Mouse (Mus musculus) lung, embryonic 16.5 days (tissue): ENCODE data around the gene Pbx1. TPM values are rescaled to one million over a fixed set of nuclear protein-coding genes. Genes with fewer than 3 reads are reported as not detected.

Experiments
- ATAC-seq: fragments of 200-750 bp; cut with Nextera tagmentation; 2 replicates; pipeline ENCODE4 v1.8.0; 2017; ENCODE audit warnings: low read depth, mild to moderate bottlenecking, moderate library complexity
- H3K27ac ChIP-seq: fragments of 300-500 bp; sonication (generic); 2 replicates; pipeline ENCODE4 v1.5.1; 2014; ENCODE audit warnings: mild to moderate bottlenecking, control low read depth, low read length
- H3K27me3 ChIP-seq: fragments of 300-500 bp; sonication (generic); 2 replicates; pipeline ENCODE4 v1.6.1; 2014; ENCODE audit warnings: low read depth, low read length, mixed read lengths; ENCODE audit not compliant: control insufficient read depth, insufficient read depth
- H3K36me3 ChIP-seq: fragments of 300-500 bp; sonication (generic); 2 replicates; pipeline ENCODE4 v1.6.1; 2014; ENCODE audit warnings: low read length; ENCODE audit not compliant: control insufficient read depth, insufficient read depth
- H3K4me1 ChIP-seq: fragments of 300-500 bp; sonication (generic); replicated peaks from 2 replicates; pipeline ENCODE4 v1.6.1; 2014; ENCODE audit warnings: low read length, mixed read lengths; ENCODE audit not compliant: control insufficient read depth, insufficient read depth
- H3K4me2 ChIP-seq: fragments of 300-500 bp; sonication (generic); 2 replicates; pipeline ENCODE4 v1.6.1; 2014; ENCODE audit warnings: low read depth, low read length, control low read depth
- H3K4me3 ChIP-seq: fragments of 300-500 bp; sonication (generic); 2 replicates; pipeline ENCODE4 v1.5.1; 2014; ENCODE audit warnings: mild to moderate bottlenecking, low read length, control low read depth
- H3K9ac ChIP-seq: fragments of 300-500 bp; sonication (generic); 2 replicates; pipeline ENCODE4 v1.6.1; 2014; ENCODE audit warnings: low read length, control low read depth
- H3K9me3 ChIP-seq: fragments of 300-500 bp; sonication (generic); 2 replicates; pipeline ENCODE4 v1.6.1; 2016; ENCODE audit warnings: low read length; ENCODE audit not compliant: control insufficient read depth
- WGBS: fragments of 180-500 bp; shearing (Covaris S2); extraction: QIAGEN DNeasy Blood & Tissue Kit; methylation state at CpG from one replicate; pipeline ENCODE4 v1.1.7; 2014; 5-methylcytosine and 5-hydroxymethylcytosine counted together
- polyA plus RNA-seq: library from polyadenylated mRNA; unstranded; fragments of >200 nt; fragmentation: Nextera tagmentation; extraction: Ambion mirVana; gene quantifications from 2 replicates; pipeline ENCODE4 v1.2.1, GENCODE M21; 2015

Gene Pbx1
- polyA plus RNA-seq, 1 experiment from 2014 or later, result 34.3 TPM

DNA sequence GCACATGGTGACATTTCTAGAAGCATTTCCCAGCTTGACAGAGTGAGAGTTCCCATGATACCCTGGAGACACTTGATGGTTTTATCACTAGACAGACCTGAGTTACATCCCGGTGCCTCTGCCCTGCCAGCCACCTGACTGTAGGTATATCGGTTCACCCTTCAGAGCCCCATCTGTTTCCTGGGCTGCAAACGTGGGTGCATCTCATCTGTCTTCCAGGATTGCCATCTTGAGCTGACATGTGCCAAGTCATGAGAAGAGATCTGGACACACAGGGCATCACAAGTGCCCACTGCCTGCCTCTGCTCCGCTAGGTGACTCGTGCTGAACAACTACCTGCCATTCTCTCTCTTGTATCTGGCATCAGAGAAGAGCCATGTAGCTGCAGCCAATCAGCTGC is 196.0 kb downstream of the Pbx1 start:
- peaks cover 13% of the 10 kb centered on the region for H3K4me1 ChIP-seq
- no peak for ATAC-seq
- no peak overlapping the region for H3K4me2 ChIP-seq
- WGBS, result 82% methylated on average over 5 of the region's 5 CpGs
- no peaks in the 10 kb centered on the region for H3K36me3 ChIP-seq
- no peaks in the 10 kb centered on the region for H3K9me3 ChIP-seq
- H3K9ac ChIP-seq, result no peak overlapping the region
- H3K27me3 ChIP-seq, result no peaks in the 10 kb centered on the region
- no peak overlapping the region for H3K27ac ChIP-seq
- H3K4me3 ChIP-seq, result no peak overlapping the region

DNA sequence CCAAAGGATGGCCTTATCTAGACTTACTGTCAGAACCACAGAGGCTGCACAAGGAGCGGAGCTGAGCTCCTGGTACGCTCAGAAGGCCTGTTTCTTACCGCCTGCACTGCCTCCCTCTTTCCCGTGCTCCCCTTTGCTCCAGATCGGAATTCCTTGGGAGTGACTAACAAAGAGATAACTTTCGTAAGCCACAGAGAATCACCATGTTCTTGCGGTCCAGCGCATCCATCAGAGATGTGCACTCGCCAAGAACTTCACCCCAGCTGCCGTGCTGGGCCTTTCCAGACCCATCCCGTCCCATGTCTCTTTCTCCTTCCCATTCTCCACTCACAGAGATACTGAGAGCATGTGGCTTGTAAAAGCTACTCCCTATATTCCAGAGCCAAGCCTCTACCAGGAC is 197.7 kb downstream of the Pbx1 start:
- Histone ChIP-seq H3K4me2 (no peak overlapping the region), H3K9ac (no peak overlapping the region), H3K4me1 (peaks cover 20% of the 10 kb centered on the region), H3K27me3 (no peaks in the 10 kb centered on the region), H3K9me3 (no peaks in the 10 kb centered on the region), H3K27ac (no peak overlapping the region), H3K36me3 (no peaks in the 10 kb centered on the region), H3K4me3 (no peak overlapping the region)
- 66% methylated on average over 11 of the region's 11 CpGs for WGBS
- no peak for ATAC-seq

DNA sequence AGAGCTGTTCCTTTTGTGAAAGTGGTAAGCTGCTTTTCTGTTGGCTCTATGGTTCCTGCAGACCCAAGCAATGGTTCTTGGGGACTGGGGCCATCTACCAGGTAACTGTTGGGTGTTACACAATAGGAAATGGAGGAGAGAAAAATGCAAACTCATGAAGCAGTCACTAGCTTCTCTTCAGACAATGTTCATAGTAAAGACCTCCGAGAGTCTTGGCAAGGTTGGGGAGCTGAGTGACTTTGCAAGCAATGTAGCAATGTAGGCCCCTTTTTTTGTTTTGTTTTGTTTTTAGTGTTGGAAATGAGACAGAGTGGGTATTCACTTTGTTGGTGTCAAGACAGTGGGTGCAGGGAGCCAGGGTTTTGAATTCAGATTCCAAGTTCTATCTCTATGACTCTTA is 198.9 kb downstream of the Pbx1 start:
- no peak overlapping the region for H3K4me3 ChIP-seq
- no peak overlapping the region for H3K4me2 ChIP-seq
- peaks cover 20% of the 10 kb centered on the region for H3K4me1 ChIP-seq
- no peak overlapping the region for H3K27ac ChIP-seq
- no peaks in the 10 kb centered on the region for H3K9me3 ChIP-seq
- no peaks in the 10 kb centered on the region for H3K27me3 ChIP-seq
- no peak overlapping the region for H3K9ac ChIP-seq
- ATAC-seq, result no peak
- WGBS, result 89% methylated on average over 1 of the region's 1 CpGs
- H3K36me3 ChIP-seq, result no peaks in the 10 kb centered on the region

DNA sequence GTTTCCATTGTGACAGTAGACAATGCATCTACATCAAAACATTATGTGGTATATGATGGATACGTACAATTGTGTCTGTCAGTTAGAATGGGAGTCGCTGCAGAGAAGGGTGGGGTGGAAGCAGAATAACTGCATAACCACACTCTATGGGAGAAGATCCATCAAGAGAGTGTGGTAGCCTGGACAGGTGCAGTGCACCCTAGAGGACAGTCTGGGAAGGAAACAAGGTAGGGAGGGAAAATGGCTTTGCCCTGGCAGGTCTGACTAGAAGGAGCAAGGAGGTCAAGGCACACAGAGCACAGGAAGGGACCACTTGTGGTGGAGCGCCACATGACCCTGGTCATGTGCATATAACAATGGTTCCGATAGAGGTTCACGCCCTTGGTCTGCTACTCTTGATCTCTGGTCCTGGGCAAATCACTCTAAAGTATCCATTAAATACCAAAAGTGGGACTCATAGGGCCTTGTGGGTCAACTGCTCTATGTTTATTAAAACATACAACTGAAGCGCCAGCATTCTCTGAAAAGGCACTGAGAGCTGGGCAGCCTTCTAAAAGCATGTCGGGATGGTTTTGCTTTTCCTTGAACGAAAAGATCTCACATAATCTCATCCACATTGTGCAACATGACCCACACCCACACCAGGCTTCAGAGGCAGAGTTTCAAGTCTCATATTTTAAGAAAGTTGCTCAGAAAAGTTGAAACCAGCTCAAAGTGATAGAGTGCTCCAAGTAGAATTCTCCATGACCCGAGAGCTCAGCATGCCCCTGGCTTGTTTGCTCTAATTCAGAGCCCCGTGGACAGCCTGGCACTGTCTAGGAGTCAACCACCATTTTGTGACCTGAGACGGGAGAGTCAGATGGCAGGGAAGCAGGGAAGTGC is 200.3 kb downstream of the Pbx1 start:
- Histone ChIP-seq H3K4me2 (no peak overlapping the region), H3K4me1 (peaks cover 27% of the 10 kb centered on the region), H3K36me3 (no peaks in the 10 kb centered on the region), H3K9ac (no peak overlapping the region), H3K9me3 (no peaks in the 10 kb centered on the region), H3K4me3 (no peak overlapping the region), H3K27me3 (no peaks in the 10 kb centered on the region), H3K27ac (no peak overlapping the region)
- 81% methylated on average over 11 of the region's 11 CpGs for WGBS
- no peak for ATAC-seq

DNA sequence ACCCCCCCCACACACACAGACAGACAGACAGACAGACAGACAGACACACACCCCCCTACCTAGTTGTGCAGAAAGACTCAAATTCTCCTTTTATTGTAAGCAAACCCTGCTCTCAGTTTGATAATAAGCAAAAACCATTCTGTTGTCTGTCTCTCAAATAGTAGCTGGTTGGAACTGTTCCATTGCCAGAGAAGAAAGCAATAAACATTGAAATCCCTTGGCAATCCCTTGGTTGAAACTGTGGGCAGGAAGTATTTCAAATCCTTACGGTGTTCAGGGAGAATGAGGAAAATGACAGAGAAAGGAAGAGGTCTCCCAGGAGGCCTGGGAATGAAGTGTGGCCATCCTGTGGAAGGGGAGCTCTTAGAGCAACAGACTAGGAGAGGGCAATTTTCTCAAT is 201.2 kb downstream of the Pbx1 start:
- no peak overlapping the region for H3K9ac ChIP-seq
- no peak overlapping the region for H3K4me3 ChIP-seq
- H3K27ac ChIP-seq, result peak overlapping the region; percentile 16; the same call in 1 of the 2 replicates
- no peaks in the 10 kb centered on the region for H3K9me3 ChIP-seq
- H3K4me1 ChIP-seq, result peaks cover 35% of the 10 kb centered on the region
- ATAC-seq, result no peak
- WGBS, result 20% methylated on average over 1 of the region's 1 CpGs
- no peaks in the 10 kb centered on the region for H3K36me3 ChIP-seq
- no peak overlapping the region for H3K4me2 ChIP-seq
- no peaks in the 10 kb centered on the region for H3K27me3 ChIP-seq

DNA sequence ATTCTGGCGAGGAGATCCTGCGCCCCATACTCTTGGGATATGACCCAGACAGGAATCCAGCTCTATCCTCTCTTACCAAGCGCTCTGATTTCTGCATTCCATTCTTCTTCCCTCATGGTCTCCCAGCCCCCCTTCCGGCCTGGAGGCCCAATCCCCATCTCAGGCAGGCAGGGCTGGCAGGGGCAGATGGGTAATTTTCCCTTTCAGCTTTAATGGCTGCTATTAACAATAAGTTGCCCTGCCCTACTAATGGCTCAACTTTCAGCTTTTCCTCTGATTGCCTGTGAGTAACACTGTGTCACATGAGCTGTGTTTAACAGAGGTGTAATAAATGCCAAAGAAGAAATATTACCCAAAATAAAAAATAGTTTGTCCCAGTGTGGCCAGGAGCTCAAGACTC is 201.9 kb downstream of the Pbx1 start:
- Histone ChIP-seq H3K27ac (no peak overlapping the region), H3K4me1 (peaks cover 37% of the 10 kb centered on the region), H3K9me3 (no peaks in the 10 kb centered on the region), H3K4me2 (no peak overlapping the region), H3K9ac (no peak overlapping the region), H3K27me3 (no peaks in the 10 kb centered on the region), H3K4me3 (no peak overlapping the region), H3K36me3 (no peaks in the 10 kb centered on the region)
- ATAC-seq, result 0 out of 2 replicates have a peak, but pooled peaks have one; percentile 10
- WGBS, result 48% methylated on average over 4 of the region's 4 CpGs

DNA sequence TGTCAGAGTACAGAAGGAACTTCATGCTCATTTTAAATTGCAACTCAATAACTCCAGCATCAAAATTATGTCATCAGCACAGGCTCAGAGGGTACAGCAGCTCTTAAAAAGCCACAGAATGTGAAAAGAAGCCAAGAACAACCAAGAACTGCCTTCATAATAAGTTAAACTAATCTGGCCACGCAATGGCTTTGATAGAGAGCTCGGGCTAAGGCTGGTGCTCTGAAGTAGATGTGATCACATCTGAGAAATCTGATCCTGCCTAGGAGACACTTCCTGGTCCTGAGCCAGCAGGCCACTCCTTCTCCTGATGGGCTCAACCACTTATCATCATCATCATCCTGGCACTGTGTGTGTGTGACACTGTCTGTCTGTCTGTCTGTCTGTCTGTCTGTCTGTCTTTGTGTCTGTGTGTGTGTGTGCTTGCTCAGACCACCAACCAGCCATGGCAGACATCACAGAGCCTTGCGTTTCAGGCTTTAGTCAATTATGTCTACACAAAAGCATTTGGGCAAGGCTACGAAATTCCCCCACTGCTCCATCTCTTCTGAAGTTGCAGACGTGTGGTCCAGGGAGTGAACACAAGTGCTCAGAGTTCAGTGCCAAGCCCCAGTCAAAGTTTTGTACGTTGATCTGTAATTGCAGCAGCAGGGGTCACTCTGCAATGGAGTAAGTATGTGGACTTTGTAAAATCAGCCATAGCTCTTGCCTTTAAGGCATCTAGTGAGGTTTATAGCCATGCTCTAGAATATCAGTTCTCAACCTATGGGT is 203.1 kb downstream of the Pbx1 start:
- ATAC-seq, result no peak
- H3K4me3 ChIP-seq, result no peak overlapping the region
- no peak overlapping the region for H3K9ac ChIP-seq
- H3K4me2 ChIP-seq, result no peak overlapping the region
- no peaks in the 10 kb centered on the region for H3K27me3 ChIP-seq
- H3K36me3 ChIP-seq, result no peaks in the 10 kb centered on the region
- no peak overlapping the region for H3K27ac ChIP-seq
- no peaks in the 10 kb centered on the region for H3K9me3 ChIP-seq
- H3K4me1 ChIP-seq, result peaks cover 37% of the 10 kb centered on the region
- 59% methylated on average over 6 of the region's 6 CpGs for WGBS

DNA sequence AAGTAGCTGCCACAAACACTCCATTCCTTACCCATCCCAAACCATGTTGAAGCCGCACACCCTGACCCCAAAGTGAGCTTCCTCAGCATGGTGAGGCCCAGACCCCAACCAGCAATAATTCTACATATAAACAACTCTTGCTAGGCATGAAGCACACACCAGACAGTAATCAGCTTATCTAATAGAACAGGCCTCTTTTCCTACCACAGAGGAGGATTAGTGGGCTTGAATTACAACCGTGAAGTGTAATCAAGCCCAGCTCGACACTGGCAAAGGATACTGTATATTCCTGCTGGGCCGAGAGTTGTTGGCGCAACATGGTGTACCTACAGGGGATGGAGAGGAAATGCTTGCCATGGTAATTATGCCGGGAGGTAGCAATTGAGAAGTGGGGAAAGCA is 205.9 kb downstream of the Pbx1 start:
- Histone ChIP-seq H3K36me3 (no peaks in the 10 kb centered on the region), H3K9ac (no peak overlapping the region), H3K27me3 (no peaks in the 10 kb centered on the region), H3K4me3 (no peak overlapping the region), H3K27ac (peak overlapping the region; percentile 30; the same call in 1 of the 2 replicates), H3K4me2 (no peak overlapping the region), H3K9me3 (no peaks in the 10 kb centered on the region), H3K4me1 (peaks cover 38% of the 10 kb centered on the region)
- 49% methylated on average over 6 of the region's 6 CpGs for WGBS
- ATAC-seq, result peak; percentile 58; the same call in 1 of the 2 replicates

DNA sequence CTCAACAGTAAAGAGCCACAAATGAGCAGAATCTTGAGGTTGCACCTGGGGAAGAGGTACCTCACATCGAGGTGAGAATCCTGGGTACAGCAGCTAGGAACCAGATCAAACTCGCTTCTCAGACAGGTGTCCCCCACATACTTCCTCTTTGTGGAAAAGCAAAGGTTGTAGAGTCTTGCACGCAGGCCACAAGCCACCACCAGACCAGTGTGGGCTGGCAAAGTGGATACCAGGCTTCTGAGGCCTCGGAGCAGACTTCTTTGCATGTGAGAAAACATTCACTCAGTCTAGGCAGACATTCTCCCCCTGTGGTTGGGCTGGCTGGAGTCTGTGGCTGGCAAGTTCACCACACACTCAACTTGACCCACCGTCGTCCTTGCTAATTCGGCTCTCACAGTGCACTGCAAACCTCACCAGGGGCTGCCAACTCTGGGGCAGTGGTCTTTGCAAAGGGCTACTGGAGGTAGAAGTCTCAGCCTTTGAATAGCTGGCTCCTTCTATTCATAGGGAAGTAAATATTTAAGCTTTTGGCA is 206.4 kb downstream of the Pbx1 start:
- no peak overlapping the region for H3K9ac ChIP-seq
- peaks cover 39% of the 10 kb centered on the region for H3K4me1 ChIP-seq
- no peak for ATAC-seq
- H3K36me3 ChIP-seq, result no peaks in the 10 kb centered on the region
- no peak overlapping the region for H3K4me3 ChIP-seq
- 0 out of 2 replicates have a peak overlapping the region, but pooled peaks have one; percentile 5 for H3K27ac ChIP-seq
- H3K9me3 ChIP-seq, result no peaks in the 10 kb centered on the region
- no peak overlapping the region for H3K4me2 ChIP-seq
- H3K27me3 ChIP-seq, result no peaks in the 10 kb centered on the region
- 58% methylated on average over 7 of the region's 7 CpGs for WGBS
